Mouse (Mus musculus) thymus, postnatal 0 days (tissue): ENCODE results near the gene Ush2a. TPM values are rescaled to one million over a fixed set of nuclear protein-coding genes. Genes with fewer than 3 reads are reported as not detected.
A peak's percentile ranks its signal among the peaks of the same experiment; 100 is the strongest.

Experiments
- DNase-seq: peaks from one replicate; pipeline ENCODE4 v3.0.0-alpha.2; 2015; ENCODE audit warnings: low spot score
- polyA plus RNA-seq: library from polyadenylated mRNA; unstranded; fragments of >200 nt; fragmentation: Nextera tagmentation; extraction: Ambion mirVana; gene quantifications from 2 replicates; pipeline ENCODE4 v1.2.1, GENCODE M21; 2015

The Ush2a gene
- polyA plus RNA-seq, 1 experiment from 2014 or later = not detected

DNA sequence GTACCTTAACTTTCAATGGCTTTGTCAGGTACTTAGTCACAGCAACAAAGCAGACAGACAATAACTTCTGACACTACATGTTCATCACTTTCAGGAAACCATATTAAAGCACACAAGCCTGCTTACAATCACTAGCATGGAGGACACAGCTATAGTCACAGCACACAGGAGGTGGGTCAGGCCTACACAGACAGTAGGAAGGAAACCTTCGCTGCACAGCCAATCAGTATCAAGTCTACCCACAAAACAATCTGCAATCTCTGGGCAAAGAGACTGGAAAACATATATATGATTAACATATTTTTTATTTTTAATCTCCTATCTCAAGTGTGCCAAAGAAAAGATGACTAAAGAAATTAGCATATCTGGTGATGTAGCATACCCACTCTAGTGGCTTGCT, 743.0 kb downstream of the Ush2a start:
- no peak for DNase-seq

DNA sequence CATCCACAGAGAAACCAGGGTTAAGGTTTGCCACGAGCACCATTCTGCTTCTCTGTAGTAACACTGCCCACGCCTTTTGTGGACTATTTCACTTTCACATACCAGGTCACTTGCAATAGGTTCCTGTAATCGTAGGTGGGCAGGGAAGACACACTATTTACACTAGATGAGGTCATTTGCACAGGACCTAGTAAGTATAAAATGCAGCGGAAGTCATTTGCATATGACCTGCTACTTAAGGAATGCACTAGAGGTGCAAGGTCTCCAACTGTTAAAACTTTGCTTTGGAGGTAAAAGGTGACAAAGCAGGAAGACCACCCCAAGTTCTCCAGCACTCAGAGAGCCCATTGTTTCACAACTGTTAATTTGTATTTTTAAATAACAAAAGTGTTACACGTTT, 744.4 kb downstream of the Ush2a start:
- no peak for DNase-seq

DNA sequence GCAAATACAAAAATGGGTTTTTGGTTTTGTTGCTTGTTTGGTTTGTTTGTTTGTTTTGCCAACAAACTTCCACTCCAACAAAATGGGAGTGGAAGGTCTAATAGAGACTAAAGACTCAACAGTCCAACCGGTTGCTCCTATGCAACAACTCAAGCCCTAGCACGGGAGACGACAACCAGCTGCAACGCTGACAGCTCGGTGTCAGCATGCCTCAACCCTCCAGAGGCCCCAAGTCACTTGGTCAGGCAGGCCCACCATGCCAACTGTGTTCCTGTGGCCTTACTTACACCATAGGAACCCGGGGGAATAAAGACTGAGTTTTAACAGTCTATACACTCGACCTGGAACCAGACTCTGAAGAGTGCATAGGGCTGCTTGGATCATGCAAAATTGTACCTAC, 745.0 kb downstream of the Ush2a start:
- DNase-seq = no peak

DNA sequence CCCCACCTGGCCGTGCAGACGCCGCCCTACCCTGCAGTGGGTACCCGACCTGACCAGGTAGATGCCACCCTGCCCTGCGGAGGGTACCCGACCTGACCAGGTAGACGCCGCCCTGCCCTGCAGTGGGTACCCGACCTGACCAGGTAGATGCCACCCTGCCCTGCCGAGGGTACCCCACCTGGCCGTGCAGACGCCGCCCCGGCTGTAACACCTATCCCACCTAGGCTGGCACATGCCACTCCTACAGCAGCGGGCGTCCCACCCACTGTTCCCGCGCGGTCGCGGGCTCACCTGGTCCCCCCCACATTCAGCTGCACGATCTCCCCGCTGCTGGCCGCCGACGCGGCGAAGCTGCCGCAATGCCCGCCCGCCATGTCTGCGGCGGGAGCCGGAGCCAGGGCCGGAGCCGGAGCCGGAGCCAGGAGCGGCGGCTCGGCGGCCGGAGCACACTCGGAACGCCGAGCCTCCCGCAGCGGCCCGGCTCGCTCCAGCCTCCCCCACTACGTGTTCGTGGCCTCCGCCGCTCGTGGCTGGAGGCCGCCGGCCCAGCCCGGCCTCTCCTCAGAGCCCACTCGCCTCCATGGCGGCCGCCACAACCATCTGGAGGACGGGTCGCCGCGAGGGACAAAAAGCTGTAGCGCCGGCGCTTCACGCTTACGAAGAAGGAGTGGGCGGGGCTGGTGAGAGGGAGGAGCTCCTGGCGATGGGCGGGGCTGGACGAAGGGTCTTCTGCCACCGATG, 745.6 kb downstream of the Ush2a start, which contains the start of gene Kctd3:
Kctd3 (minus strand) TSS at position 603 of the 741 bp plus-strand sequence.
- peak; percentile 90 for DNase-seq

DNA sequence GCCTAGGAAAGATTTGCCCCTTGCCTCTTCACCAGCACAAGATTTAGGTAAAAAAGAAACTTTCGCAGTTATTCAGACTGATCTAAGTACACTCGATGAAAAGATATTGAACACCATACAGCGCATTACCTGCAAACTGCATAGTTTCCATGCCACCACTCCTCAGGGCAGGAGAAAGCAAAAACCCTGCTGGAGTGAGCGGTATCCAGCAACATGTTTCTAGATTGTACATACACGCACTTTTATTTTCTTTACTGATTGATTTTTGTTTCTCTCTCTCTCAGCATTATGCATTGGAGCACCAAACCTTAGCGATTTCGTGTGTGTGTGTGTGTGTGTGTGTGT, 746.1 kb downstream of the Ush2a start:
- no peak for DNase-seq

DNA sequence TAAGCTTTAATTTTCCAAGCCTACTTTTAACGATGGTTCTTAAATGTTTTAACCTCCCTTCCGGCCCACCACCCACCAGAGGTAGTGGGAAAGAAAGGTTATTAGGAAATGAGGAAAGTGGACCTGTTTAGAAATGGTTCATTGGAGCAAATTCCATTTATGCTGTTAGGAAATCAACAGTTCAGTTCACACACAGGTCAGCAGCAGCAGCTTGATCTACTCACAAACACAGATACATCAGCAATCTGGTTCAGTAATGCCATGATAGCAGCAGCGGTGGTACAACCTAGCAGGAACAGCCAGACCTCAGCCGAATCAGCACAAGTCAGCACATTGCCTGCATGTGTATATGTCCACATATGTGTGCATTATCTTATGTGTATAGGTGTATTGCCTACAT, 748.8 kb downstream of the Ush2a start:
- no peak for DNase-seq

DNA sequence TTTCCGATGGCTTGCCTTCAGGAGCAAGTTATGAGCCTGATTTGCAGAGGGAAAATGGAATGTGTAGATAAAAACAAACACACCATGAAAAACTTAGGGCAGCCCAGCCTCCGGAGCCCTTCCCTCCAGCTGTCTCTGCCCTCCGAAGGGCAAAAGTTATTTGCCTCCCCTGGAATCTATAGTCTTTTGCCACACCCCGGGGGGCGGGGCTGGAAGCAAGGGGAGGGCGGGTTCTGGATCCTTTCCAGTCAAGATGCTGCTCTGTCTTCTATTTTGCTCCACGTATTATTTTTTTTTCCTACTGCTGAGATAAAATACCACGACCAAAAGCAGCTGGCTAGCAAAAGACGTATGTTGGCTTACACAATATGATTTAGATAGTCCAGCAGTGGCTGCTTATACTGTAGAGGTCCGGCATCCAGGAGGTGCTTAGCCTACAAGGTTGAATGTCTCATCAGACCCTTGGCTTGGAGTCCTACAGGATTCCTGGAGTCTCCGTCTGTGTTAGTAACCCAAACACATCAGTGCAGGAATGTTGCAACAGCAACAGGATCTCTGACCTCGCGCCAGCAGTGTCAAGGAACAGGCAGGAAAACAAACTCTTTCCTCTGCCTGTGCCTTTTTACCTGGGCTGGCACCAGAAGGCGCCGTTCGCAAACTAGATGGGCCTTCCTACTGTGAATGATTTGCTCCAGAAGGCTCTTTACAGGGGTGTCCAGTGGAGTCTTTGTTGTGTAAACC, 751.2 kb downstream of the Ush2a start:
- DNase-seq = no peak

DNA sequence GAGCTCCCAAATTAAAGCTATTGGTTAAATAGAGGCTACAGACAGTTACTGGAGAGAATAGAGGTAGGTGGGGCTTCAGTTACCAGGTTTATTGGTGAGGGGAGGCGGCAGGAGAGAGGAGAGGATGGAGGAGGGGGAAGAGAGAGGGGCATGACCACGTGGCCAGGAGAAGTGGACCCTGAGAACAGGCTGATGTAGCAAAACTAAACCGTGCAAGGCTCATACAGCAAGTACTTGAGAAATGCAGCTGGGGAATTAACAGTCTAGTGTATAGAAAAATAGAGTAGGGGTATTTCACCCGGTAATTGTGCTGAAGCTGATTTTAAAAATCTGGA, 751.7 kb downstream of the Ush2a start:
- no peak for DNase-seq
